Mouse (Mus musculus) olfactory bulb, adult 2 months (tissue): ENCODE measurements at regions not wholly inside any gene's neighbourhood (a gene's known extent, or its start where the extent isn't known, plus 50 kb on each side); places are given as distances from the start of the nearest gene placed in this dataset.

Experiments
- H3K27ac ChIP-seq: fragments of 200-500 bp; 2 replicates; pipeline ENCODE4 v1.5.1; 2012; ENCODE audit warnings: low read depth, low read length; ENCODE audit not compliant: insufficient read depth
- H3K4me1 ChIP-seq: fragments of 200-500 bp; 2 replicates; pipeline ENCODE4 v1.6.1; 2012; ENCODE audit warnings: low read length; ENCODE audit not compliant: control insufficient read depth, insufficient read depth
- H3K4me3 ChIP-seq: fragments of 200-500 bp; 2 replicates; pipeline ENCODE4 v1.5.1; 2012; ENCODE audit warnings: mild to moderate bottlenecking, low read depth, low read length, moderate library complexity; ENCODE audit not compliant: insufficient read depth
- CTCF ChIP-seq: fragments of 200-500 bp; IDR thresholded peaks from 2 replicates; pipeline ENCODE4 v1.5.1; 2012; ENCODE audit warnings: low read depth, mild to moderate bottlenecking, low read length, moderate library complexity; ENCODE audit not compliant: insufficient read depth
- POLR2A ChIP-seq: fragments of 200-500 bp; IDR thresholded peaks from 2 replicates; pipeline ENCODE4 v1.6.1; 2012; ENCODE audit warnings: mild to moderate bottlenecking, low read depth, low read length, moderate library complexity; ENCODE audit not compliant: insufficient read depth
- WGBS: fragments of 180-500 bp; shearing (Covaris S2); methylation state at CpG from one replicate; pipeline ENCODE4 v1.1.7; 2018; 5-methylcytosine and 5-hydroxymethylcytosine counted together

DNA sequence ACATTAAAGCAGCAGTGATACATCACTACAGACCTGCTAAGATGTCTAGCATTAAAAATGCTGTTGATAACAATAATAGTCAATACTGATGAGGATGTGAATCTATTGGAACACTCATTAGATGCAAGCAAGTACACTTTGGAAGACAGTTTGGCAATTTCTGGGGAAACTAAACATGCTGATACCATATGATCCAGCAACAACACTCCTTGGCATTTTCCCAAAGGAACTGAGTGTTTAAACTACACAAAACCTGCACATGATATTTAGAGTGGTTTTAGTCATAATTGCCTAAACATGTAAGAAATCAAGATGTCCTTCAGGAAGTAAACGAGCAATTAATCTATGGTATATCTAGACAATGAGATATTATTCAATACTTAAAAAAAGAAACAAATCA, 95.2 kb downstream of the Gm10260 start:
- TF ChIP-seq POLR2A (no peak), CTCF (no peak)
- 96% methylated on average over 1 of the region's 1 CpGs for WGBS

DNA sequence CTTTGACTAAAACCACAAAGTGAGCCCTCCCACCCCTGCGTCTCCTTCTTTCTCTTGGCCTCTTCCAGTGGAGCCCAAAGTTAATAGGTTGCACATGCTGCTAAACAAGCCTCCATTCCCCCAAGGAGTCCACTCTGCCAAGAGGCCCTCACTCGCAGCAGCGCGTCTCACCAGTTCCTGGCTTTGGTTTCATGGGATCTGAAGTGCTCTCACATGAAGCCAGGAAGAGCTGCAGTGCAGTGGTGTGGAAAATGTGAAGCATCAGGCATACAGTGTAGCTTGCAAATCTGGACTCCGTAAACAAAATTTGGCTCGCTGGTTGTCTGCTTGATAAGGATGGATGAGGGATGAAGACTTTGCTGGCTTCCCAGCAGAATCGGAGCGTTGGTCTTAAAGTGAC, 97.7 kb downstream of the Gm10260 start:
- Histone ChIP-seq H3K4me1 (no peaks in the 10 kb centered on the region), H3K4me3 (no peak overlapping the region), H3K27ac (no peak overlapping the region)
- 67% methylated on average over 8 of the region's 8 CpGs for WGBS
- TF ChIP-seq POLR2A (no peak), CTCF (no peak)

More for the DNA sequence above, 95.2 kb downstream of the Gm10260 start:
- H3K27ac ChIP-seq, result no peak overlapping the region
- H3K4me1 ChIP-seq, result no peaks in the 10 kb centered on the region
- H3K4me3 ChIP-seq, result no peak overlapping the region

DNA sequence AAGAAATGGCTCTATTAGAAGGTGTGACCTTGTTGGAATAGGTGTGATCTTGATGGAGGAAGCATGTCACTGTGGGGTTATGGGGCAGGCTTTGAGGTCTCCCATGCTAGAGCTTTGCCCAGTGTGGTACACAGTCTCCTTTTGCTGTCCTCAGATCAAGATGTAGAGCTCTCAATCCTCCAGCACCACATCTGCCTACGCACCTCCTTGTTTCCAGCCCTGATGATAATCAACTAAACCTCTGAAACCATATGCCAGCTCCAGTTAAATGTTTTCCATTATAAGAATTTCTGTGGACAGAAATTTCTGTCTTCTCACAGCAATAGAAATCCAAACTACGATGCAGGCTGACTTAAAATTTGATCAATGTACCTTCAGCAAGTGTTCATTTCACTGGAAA, 103.8 kb downstream of the Gm10260 start:
- Histone ChIP-seq H3K4me1 (no peaks in the 10 kb centered on the region), H3K4me3 (no peak overlapping the region), H3K27ac (no peak overlapping the region)
- TF ChIP-seq POLR2A (no peak), CTCF (no peak)
- WGBS, result 96% methylated on average over 2 of the region's 2 CpGs

DNA sequence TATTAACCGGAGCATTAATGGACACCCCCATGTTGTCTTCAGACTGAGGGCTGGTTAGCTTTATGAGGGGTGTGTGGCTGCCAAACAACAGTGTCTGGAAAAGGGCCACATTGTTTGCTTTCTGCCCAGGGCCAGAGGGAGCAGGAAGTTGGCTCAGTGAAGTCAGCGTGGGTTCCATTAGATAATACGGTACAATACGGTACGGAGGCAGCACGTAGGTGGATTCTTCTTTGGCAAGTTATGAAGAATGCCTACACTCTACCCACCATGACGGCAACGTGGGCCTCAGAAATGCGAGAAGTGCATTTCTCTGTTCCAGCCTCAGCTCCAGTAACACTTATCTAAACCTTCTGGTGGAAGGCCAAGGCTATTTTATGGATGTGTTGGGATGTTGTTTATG, 108.2 kb downstream of the Gm10260 start:
- H3K27ac ChIP-seq, result no peak overlapping the region
- H3K4me3 ChIP-seq, result no peak overlapping the region
- TF ChIP-seq CTCF, result no peak
- TF ChIP-seq POLR2A, result no peak
- 89% methylated on average over 9 of the region's 9 CpGs for WGBS
- H3K4me1 ChIP-seq, result no peaks in the 10 kb centered on the region

DNA sequence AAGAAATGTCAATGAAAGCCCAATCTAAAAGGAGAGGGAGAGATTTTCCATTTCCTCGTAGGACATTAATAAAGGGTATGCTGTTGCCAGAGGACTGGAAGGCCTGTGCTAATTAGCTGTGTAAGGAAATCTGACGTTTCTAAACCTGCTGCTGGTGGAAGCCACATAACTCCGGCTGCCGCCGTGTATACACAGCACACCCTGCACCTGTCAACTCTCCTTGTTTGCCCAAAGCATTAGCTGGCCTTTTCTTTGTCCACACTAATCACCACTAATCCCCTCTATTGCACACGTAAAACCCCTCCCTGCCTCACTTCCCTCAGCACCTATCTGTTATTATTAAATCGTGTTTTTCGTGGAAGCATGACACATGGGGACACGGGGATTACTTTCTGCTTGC, 108.7 kb downstream of the Gm10260 start:
- no peak overlapping the region for H3K4me3 ChIP-seq
- no peak overlapping the region for H3K27ac ChIP-seq
- no peaks in the 10 kb centered on the region for H3K4me1 ChIP-seq
- TF ChIP-seq POLR2A (no peak), CTCF (no peak)
- WGBS, result 65% methylated on average over 9 of the region's 9 CpGs

DNA sequence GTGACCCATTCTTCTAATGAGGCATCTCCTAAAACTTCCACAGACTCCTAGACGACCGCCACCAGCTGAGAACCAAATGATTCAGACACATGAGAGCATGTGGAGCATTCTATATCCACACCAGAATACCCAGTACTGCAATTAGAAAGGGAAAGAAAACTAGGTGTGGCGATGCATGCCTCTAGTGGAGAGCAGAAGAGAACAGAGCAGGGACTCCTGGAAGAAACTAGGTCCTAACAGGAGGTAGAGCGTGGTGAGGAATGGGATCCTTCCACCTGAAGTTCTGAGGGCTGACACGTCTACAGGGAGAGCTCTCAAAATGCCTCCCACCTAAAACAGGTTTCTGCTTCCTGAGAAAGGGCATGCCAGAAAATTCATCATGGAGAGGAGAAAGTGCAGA, 109.3 kb downstream of the Gm10260 start:
- Histone ChIP-seq H3K27ac (no peak overlapping the region), H3K4me1 (no peaks in the 10 kb centered on the region), H3K4me3 (no peak overlapping the region)
- WGBS, result 97% methylated on average over 5 of the region's 5 CpGs
- no peak for TF ChIP-seq CTCF
- TF ChIP-seq POLR2A, result no peak

DNA sequence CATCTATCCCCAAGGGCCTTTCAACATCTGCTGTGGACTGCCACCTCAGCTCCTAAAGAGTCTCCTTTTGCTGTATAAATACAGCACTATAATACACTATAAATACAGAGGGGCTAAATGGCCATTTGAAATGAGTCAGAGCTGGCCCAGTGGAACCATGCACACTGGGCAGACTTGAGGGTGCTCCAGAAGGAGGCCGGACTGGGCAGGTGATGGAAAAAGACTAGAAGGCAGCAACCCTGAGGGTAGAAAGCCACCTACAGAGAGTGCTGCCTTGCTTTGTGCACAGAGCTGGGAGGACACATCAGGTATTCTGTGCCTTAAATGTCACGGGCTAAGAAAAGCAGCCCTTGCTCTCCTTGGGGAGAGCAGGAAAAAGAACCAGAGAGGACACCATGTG, 110.2 kb downstream of the Gm10260 start:
- Histone ChIP-seq H3K4me1 (no peaks in the 10 kb centered on the region), H3K4me3 (no peak overlapping the region), H3K27ac (no peak overlapping the region)
- 97% methylated on average over 2 of the region's 2 CpGs for WGBS
- TF ChIP-seq CTCF (no peak), POLR2A (no peak)

DNA sequence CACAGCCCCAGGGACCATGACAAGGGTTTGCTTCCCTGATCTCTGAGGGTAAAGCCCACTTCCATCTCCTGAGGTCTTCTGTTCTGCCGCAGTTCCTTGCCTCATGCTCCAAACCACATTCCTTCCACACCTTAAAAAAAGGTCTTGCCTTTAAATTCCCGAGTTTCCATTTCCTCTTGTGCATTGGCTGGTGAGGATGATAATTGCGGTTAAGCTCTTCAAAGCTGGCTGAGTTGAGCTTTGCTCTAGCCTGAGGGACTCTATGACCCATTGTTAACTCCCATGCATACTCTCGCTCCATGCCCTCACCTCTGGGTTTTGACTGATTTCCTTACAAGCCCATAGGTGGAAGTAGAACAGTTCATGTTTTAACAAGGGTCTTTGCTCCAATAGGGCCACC, 112.9 kb downstream of the Gm10260 start:
- H3K4me3 ChIP-seq, result no peak overlapping the region
- no peak overlapping the region for H3K27ac ChIP-seq
- 89% methylated on average over 4 of the region's 4 CpGs for WGBS
- no peak for TF ChIP-seq POLR2A
- TF ChIP-seq CTCF, result no peak
- no peaks in the 10 kb centered on the region for H3K4me1 ChIP-seq

DNA sequence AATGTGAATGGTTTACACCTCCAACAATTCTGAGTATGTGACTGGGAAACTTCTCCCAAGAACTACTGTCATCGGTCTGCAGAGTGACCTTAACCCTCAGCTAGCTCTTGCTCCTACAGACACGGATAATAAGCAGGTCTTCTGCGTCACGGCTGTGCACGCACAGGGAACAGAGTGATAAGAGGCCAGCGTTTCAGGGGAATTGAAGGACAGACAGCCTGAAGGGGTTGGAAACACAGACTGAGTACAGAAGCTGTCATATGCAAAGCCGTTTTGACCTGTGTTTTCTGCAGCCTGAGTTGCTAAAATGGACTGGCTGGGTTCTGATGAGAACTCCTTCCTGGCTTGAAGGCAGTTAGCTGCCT, 114.4 kb downstream of the Gm10260 start:
- H3K27ac ChIP-seq, result no peak overlapping the region
- TF ChIP-seq CTCF (no peak), POLR2A (no peak)
- 62% methylated on average over 7 of the region's 7 CpGs for WGBS

More for the DNA sequence above, 114.4 kb downstream of the Gm10260 start:
- Histone ChIP-seq H3K4me1 (no peaks in the 10 kb centered on the region), H3K4me3 (no peak overlapping the region)
